Mouse (Mus musculus): ENCODE results near the gene Efcab9. TPM values are rescaled to one million over a fixed set of nuclear protein-coding genes. Genes with fewer than 3 reads are reported as not detected.

Gene Efcab9
- total and polyA plus RNA-seq, 2 experiments, result not detected

GRCm38 (mm10) chr11:32544497-32544896 is 12.6 kb upstream of the Efcab9 start:
- Histone ChIP-seq H3K4me1 (ENCODE audit: control insufficient read depth, insufficient read depth, low read length) (peaks cover 3% of the 10 kb centered on the region; the same call in 1 of the 2 replicates), H3K79me2 (ENCODE audit: control insufficient read depth, insufficient read depth, low read length) (no peaks in the 10 kb centered on the region), H3K9ac (ENCODE audit: low read depth, low read length) (no peak overlapping the region), H3K27me3 (ENCODE audit: control insufficient read depth, insufficient read depth, low read length) (no peaks in the 10 kb centered on the region), H3K27ac (replicated peaks; ENCODE audit: insufficient read depth, low read depth, low read length) (no peak overlapping the region), H3K4me3 (ENCODE audit: insufficient read depth, low read depth, low read length) (no peak overlapping the region), H3K36me3 (ENCODE audit: control insufficient read depth, insufficient read depth, low read length) (no peaks in the 10 kb centered on the region)
- no peak for DNase-seq (ENCODE audit: extremely low read depth, low read depth, low spot score)
- WGBS, result 95% methylated on average over 5 of the region's 5 CpGs
- TF ChIP-seq POLR2A (IDR thresholded peaks at IDR 0.05; ENCODE audit: extremely low read depth, insufficient read depth, low read length) (no peak), CTCF (IDR thresholded peaks at IDR 0.05; ENCODE audit: low read depth, low read length) (no peak)

GRCm38 (mm10) chr11:32544041-32544440 is 12.2 kb upstream of the Efcab9 start:
- Histone ChIP-seq H3K4me1 (ENCODE audit: control insufficient read depth, insufficient read depth, low read length) (peaks cover 3% of the 10 kb centered on the region; the same call in 1 of the 2 replicates), H3K27me3 (ENCODE audit: control insufficient read depth, insufficient read depth, low read length) (no peaks in the 10 kb centered on the region), H3K4me3 (ENCODE audit: insufficient read depth, low read depth, low read length) (no peak overlapping the region), H3K36me3 (ENCODE audit: control insufficient read depth, insufficient read depth, low read length) (no peaks in the 10 kb centered on the region), H3K79me2 (ENCODE audit: control insufficient read depth, insufficient read depth, low read length) (no peaks in the 10 kb centered on the region), H3K27ac (replicated peaks; ENCODE audit: insufficient read depth, low read depth, low read length) (no peak overlapping the region), H3K9ac (ENCODE audit: low read depth, low read length) (no peak overlapping the region)
- TF ChIP-seq CTCF (IDR thresholded peaks at IDR 0.05; ENCODE audit: low read depth, low read length) (no peak), POLR2A (IDR thresholded peaks at IDR 0.05; ENCODE audit: extremely low read depth, insufficient read depth, low read length) (no peak)
- 92% methylated on average over 6 of the region's 6 CpGs for WGBS
- no peak for DNase-seq (ENCODE audit: extremely low read depth, low read depth, low spot score)

GRCm38 (mm10) chr11:32542687-32543411 is 11.0 kb upstream of the Efcab9 start:
- no peaks in the 10 kb centered on the region for H3K79me2 ChIP-seq (ENCODE audit: control insufficient read depth, insufficient read depth, low read length)
- no peaks in the 10 kb centered on the region for H3K27me3 ChIP-seq (ENCODE audit: control insufficient read depth, insufficient read depth, low read length)
- H3K4me1 ChIP-seq (ENCODE audit: control insufficient read depth, insufficient read depth, low read length), result peaks cover 3% of the 10 kb centered on the region; the same call in 1 of the 2 replicates
- no peaks in the 10 kb centered on the region for H3K36me3 ChIP-seq (ENCODE audit: control insufficient read depth, insufficient read depth, low read length)
- TF ChIP-seq POLR2A (IDR thresholded peaks at IDR 0.05; ENCODE audit: extremely low read depth, insufficient read depth, low read length) (no peak), CTCF (IDR thresholded peaks at IDR 0.05; ENCODE audit: low read depth, low read length) (no peak)
- 67% methylated on average over 3 of the region's 3 CpGs for WGBS
- H3K9ac ChIP-seq (ENCODE audit: low read depth, low read length), result no peak overlapping the region
- peak overlapping the region; percentile 26; the same call in 1 of the 2 replicates for H3K27ac ChIP-seq (replicated peaks; ENCODE audit: insufficient read depth, low read depth, low read length)
- H3K4me3 ChIP-seq (ENCODE audit: insufficient read depth, low read depth, low read length), result no peak overlapping the region
- peak; percentile 46 for DNase-seq (ENCODE audit: extremely low read depth, low read depth, low spot score)

- Histone ChIP-seq H3K27ac (replicated peaks; ENCODE audit: insufficient read depth, low read depth, low read length) (0 out of 2 replicates have a peak overlapping the region, but pooled peaks have one; percentile 26), H3K4me3 (ENCODE audit: insufficient read depth, low read depth, low read length) (no peak overlapping the region), H3K4me1 (ENCODE audit: control insufficient read depth, insufficient read depth, low read length) (peaks cover 3% of the 10 kb centered on the region; the same call in 1 of the 2 replicates), H3K9ac (ENCODE audit: low read depth, low read length) (no peak overlapping the region), H3K36me3 (ENCODE audit: control insufficient read depth, insufficient read depth, low read length) (no peaks in the 10 kb centered on the region), H3K27me3 (ENCODE audit: control insufficient read depth, insufficient read depth, low read length) (no peaks in the 10 kb centered on the region), H3K79me2 (ENCODE audit: control insufficient read depth, insufficient read depth, low read length) (no peaks in the 10 kb centered on the region)
- 82% methylated on average over 4 of the region's 4 CpGs for WGBS
- no peak for DNase-seq (ENCODE audit: extremely low read depth, low read depth, low spot score)
- TF ChIP-seq POLR2A (IDR thresholded peaks at IDR 0.05; ENCODE audit: extremely low read depth, insufficient read depth, low read length), result no peak
- no peak for TF ChIP-seq CTCF (IDR thresholded peaks at IDR 0.05; ENCODE audit: low read depth, low read length)
Observed at GRCm38 (mm10) chr11:32542181-32542580, 10.3 kb upstream of the Efcab9 start.

- no peak for DNase-seq (ENCODE audit: extremely low read depth, low read depth, low spot score)
- no peaks in the 10 kb centered on the region for H3K27me3 ChIP-seq (ENCODE audit: control insufficient read depth, insufficient read depth, low read length)
- H3K4me3 ChIP-seq (ENCODE audit: insufficient read depth, low read depth, low read length), result no peak overlapping the region
- no peaks in the 10 kb centered on the region for H3K79me2 ChIP-seq (ENCODE audit: control insufficient read depth, insufficient read depth, low read length)
- H3K9ac ChIP-seq (ENCODE audit: low read depth, low read length), result no peak overlapping the region
- H3K27ac ChIP-seq (replicated peaks; ENCODE audit: insufficient read depth, low read depth, low read length), result no peak overlapping the region
- H3K4me1 ChIP-seq (ENCODE audit: control insufficient read depth, insufficient read depth, low read length), result peaks cover 3% of the 10 kb centered on the region; the same call in 1 of the 2 replicates
- TF ChIP-seq CTCF (IDR thresholded peaks at IDR 0.05; ENCODE audit: low read depth, low read length) (no peak), POLR2A (IDR thresholded peaks at IDR 0.05; ENCODE audit: extremely low read depth, insufficient read depth, low read length) (no peak)
- WGBS, result 92% methylated on average over 6 of the region's 6 CpGs
- H3K36me3 ChIP-seq (ENCODE audit: control insufficient read depth, insufficient read depth, low read length), result no peaks in the 10 kb centered on the region
Observed at GRCm38 (mm10) chr11:32540463-32540862, 8.6 kb upstream of the Efcab9 start.

- no peaks in the 10 kb centered on the region for H3K79me2 ChIP-seq (ENCODE audit: control insufficient read depth, insufficient read depth, low read length)
- H3K4me1 ChIP-seq (ENCODE audit: control insufficient read depth, insufficient read depth, low read length), result peaks cover 3% of the 10 kb centered on the region; the same call in 1 of the 2 replicates
- H3K36me3 ChIP-seq (ENCODE audit: control insufficient read depth, insufficient read depth, low read length), result no peaks in the 10 kb centered on the region
- H3K27ac ChIP-seq (replicated peaks; ENCODE audit: insufficient read depth, low read depth, low read length), result no peak overlapping the region
- no peak overlapping the region for H3K9ac ChIP-seq (ENCODE audit: low read depth, low read length)
- DNase-seq (ENCODE audit: extremely low read depth, low read depth, low spot score), result no peak
- no peaks in the 10 kb centered on the region for H3K27me3 ChIP-seq (ENCODE audit: control insufficient read depth, insufficient read depth, low read length)
- no peak for TF ChIP-seq POLR2A (IDR thresholded peaks at IDR 0.05; ENCODE audit: extremely low read depth, insufficient read depth, low read length)
- TF ChIP-seq CTCF (IDR thresholded peaks at IDR 0.05; ENCODE audit: low read depth, low read length), result no peak
- H3K4me3 ChIP-seq (ENCODE audit: insufficient read depth, low read depth, low read length), result no peak overlapping the region
- WGBS, result 92% methylated on average over 7 of the region's 7 CpGs
Observed at GRCm38 (mm10) chr11:32539717-32540116, 7.8 kb upstream of the Efcab9 start.

Measured in liver, adult 2 months (tissue).